Mouse (Mus musculus) thymus, postnatal 0 days (tissue): ENCODE data around the gene Dner. TPM values are rescaled to one million over a fixed set of nuclear protein-coding genes. Genes with fewer than 3 reads are reported as not detected.
"Not testable (repeated sequence)": the region's sequence is repeated elsewhere in the genome, so short reads cannot be mapped to it uniquely, and the experiment has no call there.

Experiments used
- DNase-seq: peaks from one replicate; pipeline ENCODE4 v3.0.0-alpha.2; 2015; ENCODE audit warnings: low spot score
- microRNA-seq: library from miRNA; unstranded; fragments of <30 nt; microRNA quantifications from one replicate; pipeline ENCODE4, GENCODE M21; 2016; ENCODE audit warnings: borderline number of aligned reads
- polyA plus RNA-seq: library from polyadenylated mRNA; unstranded; fragments of >200 nt; fragmentation: Nextera tagmentation; extraction: Ambion mirVana; gene quantifications from 2 replicates; pipeline ENCODE4 v1.2.1, GENCODE M21; 2015

Gene Dner
- polyA plus RNA-seq, 1 experiment from 2014 or later, result 0.16 TPM

GRCm38 (mm10) chr1:84347796-84348476 is 348.1 kb downstream of the Dner start:
- DNase-seq, result no peak

GRCm38 (mm10) chr1:84332797-84333196 is 363.2 kb downstream of the Dner start:
- not testable (repeated sequence) for DNase-seq

- not testable (repeated sequence) for DNase-seq
These were observed 364.2 kb downstream of the Dner start for GRCm38 (mm10) chr1:84331861-84332260.

- no peak for DNase-seq
These were observed 370.7 kb downstream of the Dner start for GRCm38 (mm10) chr1:84325309-84325708.

GRCm38 (mm10) chr1:84321327-84321726 is 374.7 kb downstream of the Dner start:
- DNase-seq, result no peak

Small RNAs within 50 kb of the gene (microRNA-seq; reads per million reads assigned to microRNA genes)
- 9.6 reads per million, percentile 17 among the genes with 10 or more reads in this experiment for gene Mir5126

Other genes starting within 250 kb of the Dner start
- gene Fbxo36, start 143.6 kb upstream of the Dner start, polyA plus RNA-seq, result 9.8 and 10.4 TPM in 2 replicates
- 54.7 and 64.9 TPM in 2 replicates for gene Trip12, start 144.3 kb upstream of the Dner start, polyA plus RNA-seq
- gene Slc16a14, start 238.9 kb upstream of the Dner start, polyA plus RNA-seq, result 0.04 and 0.12 TPM in 2 replicates